Mouse (Mus musculus): ENCODE data around the gene Abi3bp. TPM values are rescaled to one million over a fixed set of nuclear protein-coding genes. Genes with fewer than 3 reads are reported as not detected.

Gene Abi3bp
- polyA plus RNA-seq, 1 experiment from 2014 or later: 0.79 TPM

DNA sequence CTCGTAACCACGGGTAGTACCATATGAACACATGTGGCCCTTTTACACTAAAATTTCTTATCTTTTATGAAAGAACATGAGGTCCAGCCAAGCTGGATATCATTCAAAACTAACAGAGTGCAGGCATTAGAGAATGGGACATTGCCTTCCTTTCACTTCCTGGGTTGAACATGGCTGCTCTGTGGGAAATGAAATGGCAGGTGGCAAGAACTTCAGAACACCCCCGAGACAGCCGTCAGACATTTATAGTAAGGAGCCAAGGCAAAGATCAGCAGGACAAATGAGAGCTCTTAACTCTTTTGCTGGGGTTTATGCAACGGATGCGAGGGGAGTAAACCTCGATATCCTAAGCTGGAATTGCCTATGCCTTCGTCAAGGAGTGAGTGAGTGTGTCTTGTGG lies 132.9 kb downstream of the Abi3bp start:
- Histone ChIP-seq H3K9me3 (replicated peaks; ENCODE audit: control insufficient read depth, low read length) (no peaks in the 10 kb centered on the region), H3K36me3 (replicated peaks; ENCODE audit: control insufficient read depth, insufficient read depth, low read depth, low read length) (no peaks in the 10 kb centered on the region), H3K27me3 (ENCODE audit: control insufficient read depth, insufficient read depth, low read length) (no peaks in the 10 kb centered on the region), H3K4me1 (ENCODE audit: control insufficient read depth, insufficient read depth, low read length) (no peaks in the 10 kb centered on the region), H3K4me3 (ENCODE audit: low read depth, low read length) (no peak overlapping the region), H3K9ac (replicated peaks; ENCODE audit: low read length) (no peak overlapping the region), H3K27ac (replicated peaks; ENCODE audit: low read depth, low read length) (no peak overlapping the region), H3K4me2 (ENCODE audit: low read depth, low read length) (no peak overlapping the region)
- 85% methylated on average over 8 of the region's 8 CpGs for WGBS
- ATAC-seq (replicated peaks; ENCODE audit: insufficient number of reproducible peaks, low FRiP score, low TSS enrichment, low read depth) (no peak), DNase-seq (ENCODE audit: low spot score) (no peak)

DNA sequence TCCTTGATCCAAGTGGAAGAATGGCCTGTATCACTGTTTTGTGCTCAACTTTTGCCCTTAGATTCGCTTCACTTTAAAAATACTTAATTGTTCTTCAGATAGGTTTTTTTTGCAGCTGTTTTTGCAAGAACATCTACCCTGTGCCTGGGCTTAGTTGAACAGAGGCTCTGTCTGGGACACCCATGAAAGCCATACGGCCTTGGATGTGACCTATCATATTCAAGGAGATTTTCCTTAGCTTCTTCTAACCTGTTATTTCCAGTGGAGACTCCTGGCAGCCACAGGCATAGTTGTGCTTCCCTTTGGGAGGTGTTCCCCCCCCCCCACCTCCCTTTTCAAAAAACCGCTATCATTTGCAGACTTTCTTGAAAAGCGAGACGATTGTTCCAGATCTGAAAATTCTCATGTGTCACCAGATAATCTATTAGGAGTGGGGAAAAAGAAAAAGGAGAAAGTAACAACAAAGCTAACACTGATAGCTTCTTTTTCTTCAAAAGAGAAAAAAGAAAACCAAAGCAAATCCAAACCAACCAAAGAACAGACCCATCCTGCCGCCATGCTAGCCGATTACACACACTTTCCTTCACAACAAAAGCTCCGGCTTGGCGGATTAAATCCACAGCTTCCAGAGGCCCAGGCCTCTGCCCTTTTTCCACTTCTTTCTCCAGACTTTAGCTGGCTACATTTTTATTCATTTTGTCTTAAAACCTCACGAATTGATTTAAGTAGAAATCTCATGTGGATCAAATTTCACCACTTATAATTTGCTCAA lies 133.6 kb downstream of the Abi3bp start:
- no peak for ATAC-seq (replicated peaks; ENCODE audit: insufficient number of reproducible peaks, low FRiP score, low TSS enrichment, low read depth)
- WGBS: 72% methylated on average over 10 of the region's 10 CpGs
- no peaks in the 10 kb centered on the region for H3K9me3 ChIP-seq (replicated peaks; ENCODE audit: control insufficient read depth, low read length)

DNA sequence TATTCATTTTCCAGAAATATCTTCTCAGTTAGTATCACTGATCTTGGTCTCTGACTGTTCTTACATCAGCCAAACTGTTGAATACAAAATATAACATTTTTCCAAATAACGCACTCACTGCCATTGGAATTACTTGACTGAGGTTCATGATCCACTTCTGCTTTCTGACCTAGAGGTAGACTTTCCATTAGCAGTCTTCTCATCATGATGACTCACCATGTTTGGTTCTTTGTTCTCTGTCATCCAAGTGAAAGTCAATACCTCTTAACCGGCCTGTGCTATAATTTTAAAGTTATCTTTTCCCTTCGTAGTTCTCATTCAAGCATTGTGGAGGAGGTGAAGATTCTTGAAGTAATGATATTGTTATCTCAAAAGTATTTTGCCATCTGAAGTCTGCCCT lies 160.9 kb downstream of the Abi3bp start:
- Histone ChIP-seq H3K36me3 (replicated peaks; ENCODE audit: control insufficient read depth, insufficient read depth, low read depth, low read length) (no peaks in the 10 kb centered on the region), H3K9me3 (replicated peaks; ENCODE audit: control insufficient read depth, low read length) (no peaks in the 10 kb centered on the region), H3K9ac (replicated peaks; ENCODE audit: low read length) (no peak overlapping the region), H3K4me2 (ENCODE audit: low read depth, low read length) (no peak overlapping the region), H3K27ac (replicated peaks; ENCODE audit: low read depth, low read length) (no peak overlapping the region), H3K4me1 (ENCODE audit: control insufficient read depth, insufficient read depth, low read length) (no peaks in the 10 kb centered on the region), H3K4me3 (ENCODE audit: low read depth, low read length) (no peak overlapping the region), H3K27me3 (ENCODE audit: control insufficient read depth, insufficient read depth, low read length) (no peaks in the 10 kb centered on the region)
- WGBS: 95% methylated on average over 3 of the region's 3 CpGs
- no peak for ATAC-seq (replicated peaks; ENCODE audit: insufficient number of reproducible peaks, low FRiP score, low TSS enrichment, low read depth)
- no peak for DNase-seq (ENCODE audit: low spot score)

More for the DNA sequence above, 133.6 kb downstream of the Abi3bp start:
- Histone ChIP-seq H3K4me3 (ENCODE audit: low read depth, low read length) (no peak overlapping the region), H3K36me3 (replicated peaks; ENCODE audit: control insufficient read depth, insufficient read depth, low read depth, low read length) (no peaks in the 10 kb centered on the region), H3K4me1 (ENCODE audit: control insufficient read depth, insufficient read depth, low read length) (no peaks in the 10 kb centered on the region), H3K27me3 (ENCODE audit: control insufficient read depth, insufficient read depth, low read length) (no peaks in the 10 kb centered on the region), H3K27ac (replicated peaks; ENCODE audit: low read depth, low read length) (no peak overlapping the region), H3K4me2 (ENCODE audit: low read depth, low read length) (no peak overlapping the region), H3K9ac (replicated peaks; ENCODE audit: low read length) (no peak overlapping the region)
- no peak for DNase-seq (ENCODE audit: low spot score)

DNA sequence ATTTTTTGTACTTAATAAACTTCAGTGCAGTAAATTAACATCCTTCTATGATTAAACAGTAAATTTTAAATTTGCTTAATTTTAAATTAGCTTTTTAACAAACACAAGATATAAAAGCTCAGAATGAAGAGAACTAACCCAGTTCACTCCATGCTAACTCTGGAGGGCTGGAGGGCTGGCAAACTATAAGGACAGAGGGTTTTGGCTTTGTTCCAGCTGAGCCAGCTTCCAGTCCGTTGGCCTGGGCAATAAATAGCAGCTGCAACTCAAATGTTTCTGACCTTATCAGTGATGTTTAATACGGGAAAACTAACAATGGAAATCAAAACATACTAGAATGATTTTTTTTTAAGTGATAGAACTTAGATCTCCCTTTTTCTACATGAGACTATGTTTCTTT lies 167.6 kb downstream of the Abi3bp start:
- 36% methylated on average over 2 of the region's 2 CpGs for WGBS
- Histone ChIP-seq H3K9ac (replicated peaks; ENCODE audit: low read length) (no peak overlapping the region), H3K4me1 (ENCODE audit: control insufficient read depth, insufficient read depth, low read length) (no peaks in the 10 kb centered on the region)

DNA sequence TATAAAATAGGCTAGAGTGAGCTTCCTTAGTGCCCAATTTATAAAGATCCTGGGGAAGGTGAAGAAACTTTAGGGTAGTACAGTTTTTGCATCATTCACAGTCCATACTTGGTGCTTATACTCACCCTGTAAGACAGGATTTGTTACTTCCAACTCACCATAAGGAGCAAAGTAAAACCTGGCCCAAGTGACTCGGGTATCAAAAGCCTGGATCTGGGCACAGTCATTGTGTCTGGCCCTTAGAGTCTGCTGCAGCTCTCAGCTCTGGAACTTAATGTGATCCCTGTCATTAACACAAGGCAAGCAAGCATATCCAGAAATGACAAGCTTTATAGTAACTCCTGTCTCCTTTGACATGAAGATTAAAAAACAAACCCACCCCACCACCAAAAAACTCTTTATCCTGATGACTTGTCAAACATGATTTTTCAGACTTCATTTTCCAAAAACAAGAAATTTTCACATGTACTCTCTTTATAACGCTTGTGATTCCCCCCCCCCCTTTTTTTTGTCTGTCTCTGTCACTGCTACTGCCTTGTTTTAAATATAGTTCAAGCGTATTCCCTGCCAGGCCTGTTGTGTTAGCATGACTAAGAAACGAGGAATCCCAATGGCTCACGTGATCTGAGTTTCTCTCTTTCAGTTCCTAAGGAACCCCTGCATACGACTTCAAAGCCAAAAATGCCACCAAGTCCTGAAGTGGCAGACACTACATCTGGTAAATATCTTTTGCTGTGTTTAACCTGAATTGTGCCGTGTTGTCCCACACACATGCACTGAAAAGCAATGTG lies 168.9 kb downstream of the Abi3bp start:
- no peaks in the 10 kb centered on the region for H3K27me3 ChIP-seq (ENCODE audit: control insufficient read depth, insufficient read depth, low read length)
- DNase-seq (ENCODE audit: low spot score) (no peak), ATAC-seq (replicated peaks; ENCODE audit: insufficient number of reproducible peaks, low FRiP score, low TSS enrichment, low read depth) (no peak)
- H3K9ac ChIP-seq (replicated peaks; ENCODE audit: low read length): no peak overlapping the region
- no peak overlapping the region for H3K4me3 ChIP-seq (ENCODE audit: low read depth, low read length)
- 64% methylated on average over 7 of the region's 7 CpGs for WGBS
- H3K4me2 ChIP-seq (ENCODE audit: low read depth, low read length): no peak overlapping the region
- H3K36me3 ChIP-seq (replicated peaks; ENCODE audit: control insufficient read depth, insufficient read depth, low read depth, low read length): no peaks in the 10 kb centered on the region
- no peaks in the 10 kb centered on the region for H3K4me1 ChIP-seq (ENCODE audit: control insufficient read depth, insufficient read depth, low read length)
- no peaks in the 10 kb centered on the region for H3K9me3 ChIP-seq (replicated peaks; ENCODE audit: control insufficient read depth, low read length)
- no peak overlapping the region for H3K27ac ChIP-seq (replicated peaks; ENCODE audit: low read depth, low read length)

More for the DNA sequence above, 167.6 kb downstream of the Abi3bp start:
- peak; percentile 10 for DNase-seq (ENCODE audit: low spot score)
- Histone ChIP-seq H3K4me3 (ENCODE audit: low read depth, low read length) (no peak overlapping the region), H3K27ac (replicated peaks; ENCODE audit: low read depth, low read length) (no peak overlapping the region), H3K27me3 (ENCODE audit: control insufficient read depth, insufficient read depth, low read length) (no peaks in the 10 kb centered on the region), H3K9me3 (replicated peaks; ENCODE audit: control insufficient read depth, low read length) (no peaks in the 10 kb centered on the region), H3K36me3 (replicated peaks; ENCODE audit: control insufficient read depth, insufficient read depth, low read depth, low read length) (no peaks in the 10 kb centered on the region), H3K4me2 (ENCODE audit: low read depth, low read length) (no peak overlapping the region)
- ATAC-seq (replicated peaks; ENCODE audit: insufficient number of reproducible peaks, low FRiP score, low TSS enrichment, low read depth): no peak

DNA sequence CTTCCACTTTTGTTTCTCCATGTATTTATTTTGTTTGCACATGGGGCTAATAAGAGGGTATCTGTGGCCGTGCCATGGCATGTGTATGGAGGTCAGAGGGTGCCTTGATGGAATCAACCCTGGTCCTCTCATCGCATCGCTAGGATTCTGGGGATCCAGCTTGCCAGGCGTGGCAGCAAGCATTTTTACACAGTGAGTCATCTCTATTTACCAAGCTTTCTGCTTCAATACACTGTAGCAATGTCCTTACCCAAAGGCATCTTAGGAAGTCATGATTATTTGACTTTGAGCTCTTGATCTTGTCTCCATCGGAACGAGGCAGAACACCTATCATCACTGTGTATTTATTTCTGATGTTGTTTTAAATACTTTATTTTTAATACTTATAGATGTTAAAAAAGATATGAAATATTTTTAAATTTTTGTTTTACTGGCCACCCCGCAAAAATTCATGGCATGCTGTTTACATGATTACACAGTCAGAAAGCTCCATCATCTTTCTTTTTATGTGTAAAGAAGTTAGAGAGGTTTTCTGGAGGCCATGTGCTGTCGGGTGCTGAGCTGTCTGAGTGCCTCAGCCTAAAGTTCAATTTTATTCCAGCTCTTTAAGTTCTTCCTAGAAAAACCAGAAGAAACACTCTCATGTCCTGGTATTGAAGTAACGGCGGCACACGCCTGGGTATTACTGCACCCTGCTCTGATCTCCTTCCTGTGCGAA lies 177.7 kb downstream of the Abi3bp start:
- Histone ChIP-seq H3K27ac (replicated peaks; ENCODE audit: low read depth, low read length) (no peak overlapping the region), H3K9me3 (replicated peaks; ENCODE audit: control insufficient read depth, low read length) (no peaks in the 10 kb centered on the region), H3K9ac (replicated peaks; ENCODE audit: low read length) (no peak overlapping the region), H3K4me1 (ENCODE audit: control insufficient read depth, insufficient read depth, low read length) (no peaks in the 10 kb centered on the region), H3K4me3 (ENCODE audit: low read depth, low read length) (no peak overlapping the region), H3K36me3 (replicated peaks; ENCODE audit: control insufficient read depth, insufficient read depth, low read depth, low read length) (no peaks in the 10 kb centered on the region), H3K27me3 (ENCODE audit: control insufficient read depth, insufficient read depth, low read length) (no peaks in the 10 kb centered on the region), H3K4me2 (ENCODE audit: low read depth, low read length) (no peak overlapping the region)
- DNase-seq (ENCODE audit: low spot score): no peak
- WGBS: 87% methylated on average over 12 of the region's 12 CpGs
- ATAC-seq (replicated peaks; ENCODE audit: insufficient number of reproducible peaks, low FRiP score, low TSS enrichment, low read depth): no peak

DNA sequence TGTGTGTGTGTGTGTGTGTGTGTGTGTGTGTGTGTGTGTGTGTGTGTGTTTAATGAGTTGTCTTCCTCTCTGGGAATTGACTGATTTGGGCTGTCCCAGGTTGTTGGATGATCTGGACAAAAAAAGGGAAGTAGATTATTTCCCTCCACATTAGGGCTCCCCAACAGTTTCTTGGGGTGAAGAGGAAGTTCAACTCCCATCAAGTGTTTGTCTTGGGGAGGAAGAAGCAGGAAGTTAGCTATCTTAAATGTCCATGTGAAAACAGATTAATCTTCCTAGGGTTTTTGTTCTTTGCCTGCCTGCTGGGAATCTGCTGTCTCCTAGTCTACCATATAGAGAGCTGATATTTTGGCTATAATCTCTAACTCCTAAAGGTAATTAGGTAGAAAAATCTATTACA lies 181.2 kb downstream of the Abi3bp start:
- no peaks in the 10 kb centered on the region for H3K27me3 ChIP-seq (ENCODE audit: control insufficient read depth, insufficient read depth, low read length)
- no peak for DNase-seq (ENCODE audit: low spot score)
- no peak for ATAC-seq (replicated peaks; ENCODE audit: insufficient number of reproducible peaks, low FRiP score, low TSS enrichment, low read depth)

DNA sequence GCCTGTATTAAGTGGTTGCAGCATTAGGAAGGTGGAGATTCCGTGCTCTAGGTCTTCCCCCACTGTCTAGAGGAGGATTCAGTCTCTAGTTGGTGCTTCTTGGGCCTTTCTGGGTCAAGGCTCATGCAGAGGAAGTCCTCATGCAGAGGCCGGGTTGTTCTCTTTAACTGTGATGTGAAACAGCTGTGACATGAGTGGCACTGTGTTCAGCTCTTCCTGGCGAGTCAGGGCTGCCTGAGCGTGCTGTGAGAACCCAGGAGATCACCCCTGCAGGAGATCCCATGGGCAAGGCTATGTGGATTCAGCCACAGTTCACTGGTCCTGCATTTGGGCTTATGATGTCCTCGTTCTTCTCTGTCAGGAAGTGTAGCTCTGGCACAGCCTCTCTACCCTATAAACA lies 191.8 kb downstream of the Abi3bp start:
- Histone ChIP-seq H3K4me2 (ENCODE audit: low read depth, low read length) (no peak overlapping the region), H3K4me1 (ENCODE audit: control insufficient read depth, insufficient read depth, low read length) (no peaks in the 10 kb centered on the region), H3K4me3 (ENCODE audit: low read depth, low read length) (no peak overlapping the region), H3K27me3 (ENCODE audit: control insufficient read depth, insufficient read depth, low read length) (no peaks in the 10 kb centered on the region), H3K27ac (replicated peaks; ENCODE audit: low read depth, low read length) (no peak overlapping the region), H3K9ac (replicated peaks; ENCODE audit: low read length) (no peak overlapping the region), H3K9me3 (replicated peaks; ENCODE audit: control insufficient read depth, low read length) (no peaks in the 10 kb centered on the region), H3K36me3 (replicated peaks; ENCODE audit: control insufficient read depth, insufficient read depth, low read depth, low read length) (no peaks in the 10 kb centered on the region)
- ATAC-seq (replicated peaks; ENCODE audit: insufficient number of reproducible peaks, low FRiP score, low TSS enrichment, low read depth) (no peak), DNase-seq (ENCODE audit: low spot score) (no peak)
- 75% methylated on average over 5 of the region's 5 CpGs for WGBS

More for the DNA sequence above, 181.2 kb downstream of the Abi3bp start:
- Histone ChIP-seq H3K27ac (replicated peaks; ENCODE audit: low read depth, low read length) (no peak overlapping the region), H3K9me3 (replicated peaks; ENCODE audit: control insufficient read depth, low read length) (no peaks in the 10 kb centered on the region), H3K4me2 (ENCODE audit: low read depth, low read length) (no peak overlapping the region), H3K36me3 (replicated peaks; ENCODE audit: control insufficient read depth, insufficient read depth, low read depth, low read length) (no peaks in the 10 kb centered on the region), H3K9ac (replicated peaks; ENCODE audit: low read length) (no peak overlapping the region), H3K4me1 (ENCODE audit: control insufficient read depth, insufficient read depth, low read length) (no peaks in the 10 kb centered on the region), H3K4me3 (ENCODE audit: low read depth, low read length) (no peak overlapping the region)
